Mouse (Mus musculus): ENCODE data around the gene Srpk3.

Srpk3 gene

DNA sequence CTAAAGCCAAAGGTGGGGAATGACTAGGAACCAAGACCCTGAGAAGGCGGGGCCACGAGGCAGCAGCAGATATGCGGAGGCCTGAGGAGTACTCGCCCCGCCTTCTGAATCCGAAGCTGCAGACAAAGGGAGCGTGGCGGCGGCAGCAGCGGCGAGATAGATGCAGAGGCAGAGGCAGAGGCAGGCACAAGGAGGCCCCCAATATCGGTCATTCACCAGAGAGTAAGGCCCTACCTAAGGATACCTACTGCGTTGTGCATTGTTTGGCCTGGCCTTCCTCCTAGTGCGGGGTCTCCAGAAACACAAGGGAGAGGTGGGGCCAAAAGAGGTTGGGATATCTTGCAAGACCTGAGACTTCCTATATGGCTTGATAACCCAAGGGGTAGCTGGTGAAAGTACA, 40.9 kb downstream of the Srpk3 start:
- no peak for DNase-seq

DNA sequence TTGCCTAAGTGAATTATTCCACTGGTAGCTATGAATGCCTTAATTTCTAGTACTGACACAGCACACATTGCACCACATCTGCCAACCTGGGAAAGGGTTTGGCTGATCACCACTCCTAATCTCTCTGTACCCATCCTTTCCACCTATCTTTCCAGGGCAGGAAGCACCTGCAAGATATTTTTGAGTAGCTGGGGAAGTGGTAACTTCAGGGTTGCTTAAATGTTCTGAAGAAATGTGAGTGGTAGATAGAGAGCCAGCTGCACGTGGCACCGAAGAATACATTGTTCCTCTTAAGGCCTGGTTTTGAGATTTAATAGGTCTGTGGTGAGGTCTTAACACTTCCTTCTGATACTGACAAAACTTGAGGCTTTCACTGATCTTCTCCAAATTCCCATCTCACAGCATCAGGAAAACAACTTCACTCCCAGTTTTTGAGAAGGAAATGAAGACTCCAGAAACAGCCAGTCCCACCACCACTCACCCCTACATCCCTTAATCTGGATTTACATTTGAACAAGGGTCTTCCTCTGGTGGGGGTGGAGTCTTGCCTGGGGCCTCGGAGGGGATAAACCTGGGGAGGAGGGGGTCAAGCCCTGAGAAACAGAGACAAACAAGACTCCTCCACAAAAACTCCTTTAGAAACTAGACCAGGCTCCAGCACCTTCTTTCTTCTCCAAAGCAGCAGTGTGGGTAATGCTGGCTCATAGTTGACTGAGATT, 42.5 kb downstream of the Srpk3 start:
- DNase-seq = no peak

GRCm38 (mm10) chrX:73823747-73824146, 49.5 kb downstream of the Srpk3 start:
- no peak for DNase-seq

DNA sequence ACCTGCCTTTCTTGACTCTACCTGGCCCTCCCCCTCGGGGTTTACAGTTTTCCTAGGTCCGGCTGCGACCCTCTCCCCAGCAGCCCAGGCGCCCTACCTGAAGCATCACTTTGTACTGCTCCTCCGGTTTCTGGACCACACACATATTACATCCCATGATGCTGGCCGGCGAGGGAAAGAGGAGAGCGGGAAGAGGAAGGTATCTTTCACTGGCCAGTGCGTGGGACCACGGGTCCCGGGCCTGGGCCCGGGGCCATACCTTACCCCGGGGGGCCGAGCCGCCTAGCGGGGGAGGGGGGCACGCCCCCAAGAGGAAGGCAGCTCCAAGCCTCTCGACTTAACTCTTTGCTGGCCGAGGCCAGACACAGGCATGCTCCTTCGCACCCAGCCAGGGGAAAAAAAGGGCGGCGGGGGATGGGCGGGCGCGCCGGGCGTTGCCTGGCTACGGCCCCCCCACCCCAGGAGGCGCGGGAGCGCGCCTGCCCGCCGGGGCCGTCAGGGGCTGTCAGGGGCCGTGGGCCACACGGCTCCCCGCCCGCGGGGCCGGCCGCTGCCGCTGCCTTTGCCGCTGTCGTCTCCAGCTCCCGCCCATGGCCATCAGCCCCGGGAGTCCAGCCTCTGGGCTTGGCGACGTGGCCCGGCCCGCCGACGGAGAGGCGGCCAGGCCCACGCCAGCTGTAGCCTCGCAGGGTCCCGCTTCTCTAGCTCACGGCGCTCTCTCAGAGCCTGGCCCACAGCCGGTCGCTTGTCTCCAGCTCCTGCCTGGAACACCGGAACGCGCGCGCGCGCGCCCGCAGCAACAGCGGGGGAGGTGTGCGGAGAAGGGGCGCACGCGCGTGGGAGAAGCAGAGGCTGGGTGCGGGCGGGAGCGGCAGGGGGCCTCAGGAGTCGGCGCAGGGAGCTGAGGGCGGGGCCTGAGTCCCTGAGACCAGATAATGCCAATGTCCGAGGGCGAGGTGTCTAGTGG, 50.3 kb downstream of the Srpk3 start, which contains the start of gene Pdzd4:
TSS of gene Pdzd4 (minus strand) at position 785 of the 967 bp plus-strand sequence.
- peak; percentile 15 for DNase-seq

All from kidney, adult 9 months (tissue).